Mouse (Mus musculus) cerebellum, adult 18-20 months (tissue): Measurements from ENCODE around the gene Znrf4.

ENCODE experiments used
- DNase-seq, 2 experiments: peaks; one replicate each; pipeline ENCODE4 v3.0.0; 2021

Znrf4 gene

GRCm38 (mm10) chr17:56512310-56512709 lies at the start of gene Znrf4:
Gene Znrf4 (minus strand): TSS chr17:56512431.
- DNase-seq: no peak

GRCm38 (mm10) chr17:56561866-56562265 lies 49.6 kb upstream of the Znrf4 start:
- no peak for DNase-seq

- DNase-seq: no peak
Measured at GRCm38 (mm10) chr17:56560131-56560530, 47.9 kb upstream of the Znrf4 start.

GRCm38 (mm10) chr17:56559386-56559785 lies 47.2 kb upstream of the Znrf4 start:
- no peak for DNase-seq

GRCm38 (mm10) chr17:56558448-56558847 lies 46.2 kb upstream of the Znrf4 start:
- DNase-seq: peak; percentile 69 to 80

- DNase-seq: no peak
Measured at GRCm38 (mm10) chr17:56554122-56554551, 41.9 kb upstream of the Znrf4 start, which contains the start of gene Gm20219. Gene Gm20219 (minus strand): TSS chr17:56554387.

GRCm38 (mm10) chr17:56552781-56553363 lies 40.6 kb upstream of the Znrf4 start:
- DNase-seq: peak; percentile 65 to 79

GRCm38 (mm10) chr17:56551841-56552581 lies 39.8 kb upstream of the Znrf4 start:
- no peak for DNase-seq

GRCm38 (mm10) chr17:56550784-56551475 lies 38.7 kb upstream of the Znrf4 start:
- DNase-seq: peak in 1 of 2 experiments; percentile 21

- peak in 1 of 2 experiments; percentile 5 for DNase-seq
Measured at GRCm38 (mm10) chr17:56548605-56549105, 36.4 kb upstream of the Znrf4 start.

GRCm38 (mm10) chr17:56547846-56548604 lies 35.8 kb upstream of the Znrf4 start:
- DNase-seq: peak in 1 of 2 experiments; percentile 27

- DNase-seq: peak; percentile 83 to 89
Measured at GRCm38 (mm10) chr17:56547116-56547845, 35.0 kb upstream of the Znrf4 start.

GRCm38 (mm10) chr17:56546576-56546975 lies 34.3 kb upstream of the Znrf4 start:
- DNase-seq: no peak

- no peak for DNase-seq
Measured at GRCm38 (mm10) chr17:56545945-56546344, 33.7 kb upstream of the Znrf4 start.

GRCm38 (mm10) chr17:56544699-56545387 lies 32.6 kb upstream of the Znrf4 start:
- no peak for DNase-seq

GRCm38 (mm10) chr17:56543684-56544224 lies 31.5 kb upstream of the Znrf4 start:
- no peak for DNase-seq

- DNase-seq: no peak
Measured at GRCm38 (mm10) chr17:56542736-56543135, 30.5 kb upstream of the Znrf4 start.

- no peak for DNase-seq
Measured at GRCm38 (mm10) chr17:56540562-56540975, 28.3 kb upstream of the Znrf4 start.

GRCm38 (mm10) chr17:56537912-56538311 lies 25.7 kb upstream of the Znrf4 start:
- no peak for DNase-seq

- DNase-seq: no peak
Measured at GRCm38 (mm10) chr17:56536874-56537273, 24.6 kb upstream of the Znrf4 start.

- no peak for DNase-seq
Measured at GRCm38 (mm10) chr17:56536192-56536591, 24.0 kb upstream of the Znrf4 start.
